Mouse (Mus musculus) liver, adult 2 months (tissue): Measurements from ENCODE around the gene Psenen. TPM values are rescaled to one million over a fixed set of nuclear protein-coding genes. Genes with fewer than 3 reads are reported as not detected.

ENCODE experiments used
- DNase-seq: peaks from one replicate; pipeline ENCODE4 v3.0.0-alpha.2; 2011; ENCODE audit warnings: low read depth, low spot score; ENCODE audit errors: extremely low read depth
- H3K27ac ChIP-seq: fragments of 200-500 bp; replicated peaks from 2 replicates; pipeline ENCODE4 v1.5.1; 2012; ENCODE audit warnings: low read depth, mild to moderate bottlenecking, control low read depth, inconsistent platforms, low read length; ENCODE audit not compliant: insufficient read depth
- H3K27me3 ChIP-seq: fragments of 200-500 bp; 2 replicates; pipeline ENCODE4 v1.6.1; 2012; ENCODE audit warnings: mild to moderate bottlenecking, moderate library complexity, low read length, inconsistent platforms; ENCODE audit not compliant: control insufficient read depth, insufficient read depth
- H3K36me3 ChIP-seq: fragments of 200-500 bp; 2 replicates; pipeline ENCODE4 v1.6.1; 2012; ENCODE audit warnings: low read length, inconsistent platforms; ENCODE audit not compliant: control insufficient read depth, insufficient read depth
- H3K4me1 ChIP-seq: fragments of 200-500 bp; 2 replicates; pipeline ENCODE4 v1.6.1; 2011; ENCODE audit warnings: low read length; ENCODE audit not compliant: control insufficient read depth, insufficient read depth
- H3K4me3 ChIP-seq: fragments of 200-500 bp; 2 replicates; pipeline ENCODE4 v1.5.1; 2011; ENCODE audit warnings: low read depth, mild to moderate bottlenecking, control low read depth, low read length, moderate library complexity; ENCODE audit not compliant: insufficient read depth
- H3K79me2 ChIP-seq: fragments of 200-500 bp; 2 replicates; pipeline ENCODE4 v1.6.1; 2012; ENCODE audit warnings: inconsistent platforms, mild to moderate bottlenecking, low read length, moderate library complexity; ENCODE audit not compliant: control insufficient read depth, insufficient read depth
- H3K9ac ChIP-seq: fragments of 200-500 bp; 2 replicates; pipeline ENCODE4 v1.6.1; 2012; ENCODE audit warnings: low read depth, mild to moderate bottlenecking, control low read depth, inconsistent platforms, low read length
- CTCF ChIP-seq: fragments of 200-500 bp; IDR thresholded peaks from 2 replicates; pipeline ENCODE4 v1.5.1; 2011; ENCODE audit warnings: low read depth, low read length, control low read depth
- POLR2A ChIP-seq: fragments of 200-500 bp; IDR thresholded peaks from 2 replicates; pipeline ENCODE4 v1.6.1; 2011; ENCODE audit warnings: low read length, control low read depth; ENCODE audit not compliant: insufficient read depth; ENCODE audit errors: extremely low read depth
- WGBS: fragments of 180-500 bp; shearing (Covaris S2); methylation state at CpG from one replicate; pipeline ENCODE4 v1.1.7; 2018; 5-methylcytosine and 5-hydroxymethylcytosine counted together
- polyA plus RNA-seq: library from polyadenylated mRNA; depleted of rRNA; stranded (reverse); fragments of >200 nt; gene quantifications from 2 replicates; pipeline ENCODE4 v1.2.3, GENCODE M21; 2012
- total RNA-seq: library from RNA; depleted of rRNA; stranded (reverse); fragments of >200 nt; gene quantifications from 2 replicates; pipeline ENCODE4 v1.2.3, GENCODE M21; 2014

Gene Psenen
- total and polyA plus RNA-seq, 2 experiments = 34.9 to 126 TPM

DNA sequence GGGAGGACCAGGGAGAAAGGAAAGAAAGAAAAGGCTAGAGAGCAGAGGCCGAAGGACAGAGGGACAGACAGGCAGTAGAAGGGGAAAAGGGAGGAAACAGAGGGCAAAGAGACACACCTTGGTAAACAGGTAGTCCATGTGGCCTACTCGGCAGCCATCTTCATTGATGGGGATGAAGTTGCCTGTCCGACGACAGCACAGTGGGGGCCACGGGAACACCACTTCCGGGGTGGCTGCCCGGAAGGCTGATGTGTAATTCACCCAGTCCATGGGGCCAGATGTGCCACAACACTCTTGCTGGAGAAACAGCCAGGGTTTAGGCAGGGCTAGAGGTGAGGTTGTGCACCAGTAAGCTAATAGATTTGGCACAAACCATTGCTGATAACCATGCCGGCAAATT is 41.5 kb upstream of the Psenen start:
- Histone ChIP-seq H3K36me3 (no peaks in the 10 kb centered on the region), H3K27me3 (no peaks in the 10 kb centered on the region), H3K79me2 (no peaks in the 10 kb centered on the region), H3K27ac (no peak overlapping the region), H3K4me3 (no peak overlapping the region), H3K9ac (no peak overlapping the region), H3K4me1 (peaks cover 4% of the 10 kb centered on the region; the same call in 1 of the 2 replicates)
- no peak for TF ChIP-seq POLR2A
- no peak for TF ChIP-seq CTCF
- 85% methylated on average over 8 of the region's 8 CpGs for WGBS
- no peak for DNase-seq

DNA sequence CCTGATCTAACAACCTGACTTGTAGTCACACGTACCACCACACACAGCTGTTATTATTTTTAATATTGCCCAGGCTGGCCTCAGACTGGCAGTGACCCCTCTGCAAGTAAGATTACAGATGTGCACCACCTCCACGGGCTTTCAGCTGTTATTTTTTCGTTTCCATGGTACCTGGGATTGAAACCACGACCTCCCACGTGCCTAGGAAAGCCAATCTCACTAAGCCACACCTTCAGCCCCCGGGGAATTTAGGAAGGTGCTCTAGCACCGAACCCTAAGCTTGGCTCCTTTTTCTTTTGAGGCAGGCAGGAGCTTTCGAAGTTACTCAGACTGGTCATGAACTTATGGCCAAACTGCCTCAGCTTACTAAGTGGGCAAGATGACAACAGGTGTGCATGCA is 41.0 kb upstream of the Psenen start:
- TF ChIP-seq POLR2A (no peak), CTCF (no peak)
- DNase-seq = no peak
- Histone ChIP-seq H3K4me1 (peaks cover 4% of the 10 kb centered on the region; the same call in 1 of the 2 replicates), H3K79me2 (no peaks in the 10 kb centered on the region), H3K27ac (no peak overlapping the region), H3K4me3 (no peak overlapping the region), H3K9ac (no peak overlapping the region), H3K27me3 (no peaks in the 10 kb centered on the region), H3K36me3 (no peaks in the 10 kb centered on the region)
- WGBS = 67% methylated on average over 8 of the region's 8 CpGs

- 37% methylated on average over 3 of the region's 3 CpGs for WGBS
- TF ChIP-seq CTCF (no peak), POLR2A (no peak)
- no peaks in the 10 kb centered on the region for H3K79me2 ChIP-seq
- no peak for DNase-seq
- no peaks in the 10 kb centered on the region for H3K36me3 ChIP-seq
- no peak overlapping the region for H3K4me3 ChIP-seq
- no peak overlapping the region for H3K27ac ChIP-seq
- H3K4me1 ChIP-seq = peaks cover 4% of the 10 kb centered on the region; the same call in 1 of the 2 replicates
- H3K9ac ChIP-seq = no peak overlapping the region
- no peaks in the 10 kb centered on the region for H3K27me3 ChIP-seq
Observed at GRCm38 (mm10) chr7:30602583-30602982, 39.2 kb upstream of the Psenen start.

DNA sequence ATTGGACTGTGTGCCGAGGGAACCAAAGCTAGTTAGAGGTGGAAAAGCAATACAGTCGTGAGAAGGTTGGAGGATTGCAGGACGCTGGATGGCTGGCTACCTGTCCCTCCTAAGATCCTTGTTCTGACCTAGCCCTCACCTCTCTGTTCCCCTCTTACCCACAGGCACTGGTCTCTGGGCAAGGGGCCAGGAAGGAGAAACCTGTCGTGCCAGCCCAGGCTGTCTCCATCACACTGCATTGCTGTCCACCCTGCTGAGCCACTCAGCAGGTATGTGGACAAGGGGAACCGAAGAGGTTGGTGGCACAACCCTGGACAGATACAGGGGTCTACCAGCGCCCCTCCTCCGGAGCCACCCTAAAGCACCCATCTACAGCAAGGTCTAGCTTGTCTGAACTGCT is 37.2 kb upstream of the Psenen start:
- Histone ChIP-seq H3K4me3 (no peak overlapping the region), H3K79me2 (no peaks in the 10 kb centered on the region), H3K27me3 (no peaks in the 10 kb centered on the region), H3K36me3 (no peaks in the 10 kb centered on the region), H3K27ac (no peak overlapping the region), H3K4me1 (peaks cover 4% of the 10 kb centered on the region; the same call in 1 of the 2 replicates), H3K9ac (no peak overlapping the region)
- TF ChIP-seq POLR2A (no peak), CTCF (no peak)
- no peak for DNase-seq
- WGBS = 65% methylated on average over 7 of the region's 7 CpGs

- Histone ChIP-seq H3K4me1 (peaks cover 4% of the 10 kb centered on the region; the same call in 1 of the 2 replicates), H3K36me3 (no peaks in the 10 kb centered on the region), H3K27ac (no peak overlapping the region), H3K79me2 (no peaks in the 10 kb centered on the region), H3K4me3 (no peak overlapping the region), H3K9ac (no peak overlapping the region), H3K27me3 (no peaks in the 10 kb centered on the region)
- DNase-seq = peak; percentile 92
- under 1% methylated on average over 16 of the region's 16 CpGs for WGBS
- TF ChIP-seq CTCF = no peak
- no peak for TF ChIP-seq POLR2A
Observed at GRCm38 (mm10) chr7:30599933-30600353, 36.5 kb upstream of the Psenen start.

DNA sequence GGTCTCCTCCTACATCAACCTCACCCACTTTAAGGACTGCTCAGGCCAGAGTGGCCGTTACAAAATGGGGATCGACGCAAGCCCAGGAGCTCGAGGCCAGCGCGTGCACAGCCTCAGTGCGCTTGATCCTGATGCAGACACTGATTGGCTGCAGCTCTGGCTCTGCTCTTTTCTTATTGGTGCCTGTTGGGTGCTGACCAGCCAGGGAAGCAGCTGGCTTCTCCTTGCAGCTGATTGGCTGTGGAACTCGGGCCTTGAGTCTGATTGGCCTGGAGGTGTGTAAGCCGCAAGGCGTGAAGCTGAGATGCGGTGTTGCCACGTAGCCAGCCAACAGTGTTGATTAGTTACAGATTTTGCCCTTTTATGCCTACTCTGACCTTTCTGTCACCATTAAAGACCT is 35.4 kb upstream of the Psenen start, which contains the start of gene Zbtb32:
Zbtb32 (minus strand) TSS at position 124 of the 400 bp plus-strand sequence.
- no peak within 1 kb of the TSS for H3K9ac ChIP-seq
- H3K4me3 ChIP-seq = no peak within 1 kb of the TSS
- H3K36me3 ChIP-seq = no peaks in the 10 kb centered on the region
- no peaks in the 10 kb centered on the region for H3K27me3 ChIP-seq
- 96% methylated on average over 12 of the region's 12 CpGs for WGBS
- no peaks in the 10 kb centered on the region for H3K79me2 ChIP-seq
- DNase-seq = no peak
- H3K4me1 ChIP-seq = peaks cover 4% of the 10 kb centered on the region; the same call in 1 of the 2 replicates
- no peak within 1 kb of the TSS for H3K27ac ChIP-seq
- TF ChIP-seq POLR2A (no peak), CTCF (no peak)
